Mouse (Mus musculus) kidney, adult 2 months (tissue): ENCODE measurements around the gene Pcgf5.

ENCODE experiments used
- CTCF ChIP-seq: fragments of 200-500 bp; conservative IDR thresholded peaks from 2 replicates; pipeline ENCODE4 v1.5.1; 2011; ENCODE audit warnings: low read depth, mild to moderate bottlenecking, control low read depth, low read length, moderate library complexity, mixed read lengths; ENCODE audit not compliant: insufficient read depth, insufficient read length
- POLR2A ChIP-seq: fragments of 200-500 bp; IDR thresholded peaks from one replicate; pipeline ENCODE4 v1.6.1; 2011; ENCODE audit warnings: low read depth, low read length, control low read depth

GRCm38 (mm10) chr19:36371478-36371877 is 23.4 kb downstream of the Pcgf5 start:
- TF ChIP-seq CTCF: no peak
- TF ChIP-seq POLR2A: no peak
